Mouse (Mus musculus): ENCODE results near the gene Ralgapb. TPM values are rescaled to one million over a fixed set of nuclear protein-coding genes. Genes with fewer than 3 reads are reported as not detected.

Ralgapb gene
- 13.8 and 17.8 TPM in 2 replicates for polyA plus RNA-seq (2014; fragmentation: Nextera tagmentation; extraction: Ambion mirVana)

GRCm38 (mm10) chr2:158409595-158410021, at the start of gene Ralgapb:
Ralgapb (plus strand) TSS chr2:158409848.
- H3K27me3 ChIP-seq (ENCODE audit: control insufficient read depth, insufficient read depth, low read length), result no peaks in the 10 kb centered on the region
- H3K4me2 ChIP-seq (ENCODE audit: low read length), result peak within 1 kb of the TSS; percentile 94
- H3K36me3 ChIP-seq (ENCODE audit: control insufficient read depth, insufficient read depth, low read length), result no peaks in the 10 kb centered on the region
- peak within 1 kb of the TSS; percentile 87 to 90 for H3K27ac ChIP-seq (replicated peaks in 1 of 2; ENCODE audit: control insufficient read depth in 1 of 2, insufficient read depth in 1 of 2, low read depth in 2 of 2, low read length in 2 of 2)
- H3K9ac ChIP-seq (ENCODE audit: low read length), result peak within 1 kb of the TSS; percentile 92
- H3K9me3 ChIP-seq (ENCODE audit: control insufficient read depth, low read length), result no peaks in the 10 kb centered on the region
- peak within 1 kb of the TSS; percentile 91 to 99 for H3K4me3 ChIP-seq (ENCODE audit: control insufficient read depth in 1 of 2, insufficient read depth in 1 of 2, low read depth in 1 of 2, low read length in 2 of 2)
- H3K4me1 ChIP-seq (ENCODE audit: control insufficient read depth in 2 of 2, insufficient read depth in 2 of 2, low read length in 2 of 2), result peaks cover 3 to 21% of the 10 kb centered on the region in 2 experiments; a peak in 3 of 4 replicates
- peak; percentile 92 for ATAC-seq (ENCODE audit: insufficient number of reproducible peaks, insufficient read depth, low FRiP score, low read depth)
- under 1% methylated on average over 46 of the region's 46 CpGs for WGBS

DNA sequence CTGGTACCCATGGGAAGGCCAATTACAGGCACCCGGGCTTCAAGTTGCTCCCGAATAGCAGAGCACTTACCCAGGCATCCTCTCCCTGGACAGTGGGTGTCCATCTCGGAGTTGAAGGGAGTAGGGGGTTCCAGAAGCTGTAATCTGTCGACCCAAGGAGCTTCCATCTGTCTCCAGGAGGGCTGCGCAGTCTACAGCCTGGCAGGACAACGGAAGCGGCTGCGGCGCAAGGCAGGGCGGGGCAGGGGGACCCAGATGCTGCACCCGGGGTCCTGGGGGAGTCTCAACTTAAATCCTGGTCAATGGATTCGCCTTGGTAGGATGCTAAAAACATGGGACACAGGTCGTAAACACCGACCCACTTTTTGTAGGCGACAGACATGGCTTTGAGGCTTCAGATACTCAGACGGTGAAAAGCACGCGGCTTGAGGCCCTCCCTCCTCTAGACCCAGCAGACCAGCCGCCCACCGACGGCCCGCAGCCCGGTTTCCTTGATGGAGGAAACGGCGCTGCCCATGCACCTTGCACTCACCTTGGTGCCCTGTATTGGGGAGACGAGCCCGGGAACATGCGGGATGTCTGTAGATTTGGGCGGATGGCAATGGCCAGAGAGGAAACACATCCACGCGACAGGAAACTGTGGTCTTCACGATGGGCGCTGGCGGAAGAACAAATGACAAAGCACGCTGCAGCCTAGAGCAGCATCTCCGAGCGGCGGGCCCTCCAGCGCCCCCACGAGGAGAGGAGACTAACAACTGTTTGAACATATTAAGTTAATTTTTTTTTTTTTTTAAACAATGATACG, 48.6 kb upstream of the Ralgapb start:
- H3K36me3 ChIP-seq (ENCODE audit: control insufficient read depth, insufficient read depth, low read length), result peaks cover 43% of the 10 kb centered on the region
- peaks cover 8 to 19% of the 10 kb centered on the region in 2 experiments for H3K4me1 ChIP-seq (ENCODE audit: control insufficient read depth in 2 of 2, insufficient read depth in 2 of 2, low read length in 2 of 2)
- H3K4me2 ChIP-seq (ENCODE audit: low read length), result peak overlapping the region; percentile 85
- peak overlapping the region; percentile 76 to 84 for H3K4me3 ChIP-seq (ENCODE audit: control insufficient read depth in 1 of 2, insufficient read depth in 1 of 2, low read depth in 1 of 2, low read length in 2 of 2)
- H3K9ac ChIP-seq (ENCODE audit: low read length), result peak overlapping the region; percentile 91
- H3K27ac ChIP-seq (replicated peaks in 1 of 2; ENCODE audit: control insufficient read depth in 1 of 2, insufficient read depth in 1 of 2, low read depth in 2 of 2, low read length in 2 of 2), result peak overlapping the region; percentile 73 to 77
- peak; percentile 85 for ATAC-seq (ENCODE audit: insufficient number of reproducible peaks, insufficient read depth, low FRiP score, low read depth)
- no peaks in the 10 kb centered on the region for H3K9me3 ChIP-seq (ENCODE audit: control insufficient read depth, low read length)
- 0% methylated on average over 41 of the region's 41 CpGs for whole genome bisulfite sequencing
- no peaks in the 10 kb centered on the region for H3K27me3 ChIP-seq (ENCODE audit: control insufficient read depth, insufficient read depth, low read length)

- peak overlapping the region; percentile 48 to 52; a peak in 3 of 4 replicates for H3K27ac ChIP-seq (replicated peaks in 1 of 2; ENCODE audit: control insufficient read depth in 1 of 2, insufficient read depth in 1 of 2, low read depth in 2 of 2, low read length in 2 of 2)
- ATAC-seq (ENCODE audit: insufficient number of reproducible peaks, insufficient read depth, low FRiP score, low read depth), result 0 out of 2 replicates have a peak, but pooled peaks have one; percentile 32
- WGBS, result 38% methylated on average over 8 of the region's 8 CpGs
- H3K4me1 ChIP-seq (ENCODE audit: control insufficient read depth in 2 of 2, insufficient read depth in 2 of 2, low read length in 2 of 2), result peaks cover 8 to 19% of the 10 kb centered on the region in 2 experiments
- H3K4me3 ChIP-seq (ENCODE audit: control insufficient read depth in 1 of 2, insufficient read depth in 1 of 2, low read depth in 1 of 2, low read length in 2 of 2), result peak overlapping the region in 1 of 2 experiments; percentile 76; a peak in 3 of 4 replicates
- no peak overlapping the region for H3K9ac ChIP-seq (ENCODE audit: low read length)
- peak overlapping the region; percentile 85 for H3K4me2 ChIP-seq (ENCODE audit: low read length)
- H3K36me3 ChIP-seq (ENCODE audit: control insufficient read depth, insufficient read depth, low read length), result peaks cover 36% of the 10 kb centered on the region
- no peaks in the 10 kb centered on the region for H3K27me3 ChIP-seq (ENCODE audit: control insufficient read depth, insufficient read depth, low read length)
- no peaks in the 10 kb centered on the region for H3K9me3 ChIP-seq (ENCODE audit: control insufficient read depth, low read length)
Observed at GRCm38 (mm10) chr2:158361678-158362320, 47.8 kb upstream of the Ralgapb start.

DNA sequence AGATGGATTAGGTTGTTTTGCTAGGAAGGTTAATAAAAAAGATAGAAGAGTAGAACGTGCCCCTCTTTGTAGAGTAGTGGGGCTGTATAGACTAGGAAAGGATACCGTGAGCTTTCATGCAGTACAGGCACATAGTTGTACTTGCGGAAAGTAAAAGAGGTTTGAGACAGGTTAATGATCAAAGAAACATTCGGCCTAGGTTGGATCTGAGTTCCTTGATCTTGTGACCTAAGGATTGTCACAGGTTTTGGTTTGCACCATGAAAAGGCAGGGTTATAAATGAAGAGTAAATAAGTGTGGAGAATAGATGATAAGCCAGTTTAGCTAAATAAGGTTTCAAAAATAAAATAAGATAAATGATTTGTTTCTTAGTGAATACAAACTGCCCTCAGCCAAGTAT, 45.5 kb upstream of the Ralgapb start:
- WGBS, result 76% methylated on average over 4 of the region's 4 CpGs
- no peaks in the 10 kb centered on the region for H3K9me3 ChIP-seq (ENCODE audit: control insufficient read depth, low read length)
- ATAC-seq (ENCODE audit: insufficient number of reproducible peaks, insufficient read depth, low FRiP score, low read depth), result no peak
- H3K4me2 ChIP-seq (ENCODE audit: low read length), result no peak overlapping the region
- no peaks in the 10 kb centered on the region for H3K27me3 ChIP-seq (ENCODE audit: control insufficient read depth, insufficient read depth, low read length)
- no peak overlapping the region for H3K27ac ChIP-seq (replicated peaks in 1 of 2; ENCODE audit: control insufficient read depth in 1 of 2, insufficient read depth in 1 of 2, low read depth in 2 of 2, low read length in 2 of 2)
- no peak overlapping the region for H3K4me3 ChIP-seq (ENCODE audit: control insufficient read depth in 1 of 2, insufficient read depth in 1 of 2, low read depth in 1 of 2, low read length in 2 of 2)
- H3K9ac ChIP-seq (ENCODE audit: low read length), result no peak overlapping the region
- peaks cover 12% of the 10 kb centered on the region for H3K36me3 ChIP-seq (ENCODE audit: control insufficient read depth, insufficient read depth, low read length)
- H3K4me1 ChIP-seq (ENCODE audit: control insufficient read depth in 2 of 2, insufficient read depth in 2 of 2, low read length in 2 of 2), result peaks cover 8 to 14% of the 10 kb centered on the region in 2 experiments

GRCm38 (mm10) chr2:158365099-158365850, 44.4 kb upstream of the Ralgapb start:
- H3K4me2 ChIP-seq (ENCODE audit: low read length), result no peak overlapping the region
- no peak overlapping the region for H3K4me3 ChIP-seq (ENCODE audit: control insufficient read depth in 1 of 2, insufficient read depth in 1 of 2, low read depth in 1 of 2, low read length in 2 of 2)
- H3K27ac ChIP-seq (replicated peaks in 1 of 2; ENCODE audit: control insufficient read depth in 1 of 2, insufficient read depth in 1 of 2, low read depth in 2 of 2, low read length in 2 of 2), result no peak overlapping the region
- no peaks in the 10 kb centered on the region for H3K27me3 ChIP-seq (ENCODE audit: control insufficient read depth, insufficient read depth, low read length)
- ATAC-seq (ENCODE audit: insufficient number of reproducible peaks, insufficient read depth, low FRiP score, low read depth), result no peak
- H3K36me3 ChIP-seq (ENCODE audit: control insufficient read depth, insufficient read depth, low read length), result peaks cover under 1% of the 10 kb centered on the region; the same call in 1 of the 2 replicates
- H3K9ac ChIP-seq (ENCODE audit: low read length), result no peak overlapping the region
- no peaks in the 10 kb centered on the region for H3K9me3 ChIP-seq (ENCODE audit: control insufficient read depth, low read length)
- WGBS, result 71% methylated on average over 12 of the region's 12 CpGs
- H3K4me1 ChIP-seq (ENCODE audit: control insufficient read depth in 2 of 2, insufficient read depth in 2 of 2, low read length in 2 of 2), result peaks cover 5 to 6% of the 10 kb centered on the region in 2 experiments

- Histone ChIP-seq H3K27me3 (ENCODE audit: control insufficient read depth, insufficient read depth, low read length) (no peaks in the 10 kb centered on the region), H3K4me3 (ENCODE audit: control insufficient read depth in 1 of 2, insufficient read depth in 1 of 2, low read depth in 1 of 2, low read length in 2 of 2) (no peak overlapping the region), H3K9ac (ENCODE audit: low read length) (no peak overlapping the region), H3K9me3 (ENCODE audit: control insufficient read depth, low read length) (no peaks in the 10 kb centered on the region), H3K36me3 (ENCODE audit: control insufficient read depth, insufficient read depth, low read length) (no peaks in the 10 kb centered on the region), H3K4me1 (ENCODE audit: control insufficient read depth in 2 of 2, insufficient read depth in 2 of 2, low read length in 2 of 2) (no peaks in the 10 kb centered on the region), H3K27ac (replicated peaks in 1 of 2; ENCODE audit: control insufficient read depth in 1 of 2, insufficient read depth in 1 of 2, low read depth in 2 of 2, low read length in 2 of 2) (no peak overlapping the region), H3K4me2 (ENCODE audit: low read length) (no peak overlapping the region)
- 60% methylated on average over 5 of the region's 5 CpGs for WGBS
- no peak for ATAC-seq (ENCODE audit: insufficient number of reproducible peaks, insufficient read depth, low FRiP score, low read depth)
Observed at GRCm38 (mm10) chr2:158367654-158368053, 42.0 kb upstream of the Ralgapb start.

GRCm38 (mm10) chr2:158368313-158368712, 41.3 kb upstream of the Ralgapb start:
- no peak for ATAC-seq (ENCODE audit: insufficient number of reproducible peaks, insufficient read depth, low FRiP score, low read depth)
- H3K9me3 ChIP-seq (ENCODE audit: control insufficient read depth, low read length), result no peaks in the 10 kb centered on the region
- H3K27ac ChIP-seq (replicated peaks in 1 of 2; ENCODE audit: control insufficient read depth in 1 of 2, insufficient read depth in 1 of 2, low read depth in 2 of 2, low read length in 2 of 2), result no peak overlapping the region
- H3K9ac ChIP-seq (ENCODE audit: low read length), result no peak overlapping the region
- no peak overlapping the region for H3K4me3 ChIP-seq (ENCODE audit: control insufficient read depth in 1 of 2, insufficient read depth in 1 of 2, low read depth in 1 of 2, low read length in 2 of 2)
- 82% methylated on average over 8 of the region's 8 CpGs for WGBS
- no peaks in the 10 kb centered on the region for H3K36me3 ChIP-seq (ENCODE audit: control insufficient read depth, insufficient read depth, low read length)
- H3K27me3 ChIP-seq (ENCODE audit: control insufficient read depth, insufficient read depth, low read length), result no peaks in the 10 kb centered on the region; the same call in 1 of the 2 replicates
- H3K4me1 ChIP-seq (ENCODE audit: control insufficient read depth in 2 of 2, insufficient read depth in 2 of 2, low read length in 2 of 2), result 0 out of 4 replicates have a peak, but pooled peaks cover 0 to 2% of the 10 kb centered on the region in 2 experiments
- no peak overlapping the region for H3K4me2 ChIP-seq (ENCODE audit: low read length)

Measured in heart, embryonic 14.5 days (tissue).